Mouse (Mus musculus) kidney, adult 18-20 months (tissue): ENCODE measurements around the gene Sfrp4.
A peak's percentile ranks its signal among the peaks of the same experiment; 100 is the strongest.
"Not testable (repeated sequence)": the region's sequence is repeated elsewhere in the genome, so short reads cannot be mapped to it uniquely, and the experiment has no call there.

Experiments used
- DNase-seq: peaks from one replicate; pipeline ENCODE4 v3.0.0; 2021

The Sfrp4 gene

DNA sequence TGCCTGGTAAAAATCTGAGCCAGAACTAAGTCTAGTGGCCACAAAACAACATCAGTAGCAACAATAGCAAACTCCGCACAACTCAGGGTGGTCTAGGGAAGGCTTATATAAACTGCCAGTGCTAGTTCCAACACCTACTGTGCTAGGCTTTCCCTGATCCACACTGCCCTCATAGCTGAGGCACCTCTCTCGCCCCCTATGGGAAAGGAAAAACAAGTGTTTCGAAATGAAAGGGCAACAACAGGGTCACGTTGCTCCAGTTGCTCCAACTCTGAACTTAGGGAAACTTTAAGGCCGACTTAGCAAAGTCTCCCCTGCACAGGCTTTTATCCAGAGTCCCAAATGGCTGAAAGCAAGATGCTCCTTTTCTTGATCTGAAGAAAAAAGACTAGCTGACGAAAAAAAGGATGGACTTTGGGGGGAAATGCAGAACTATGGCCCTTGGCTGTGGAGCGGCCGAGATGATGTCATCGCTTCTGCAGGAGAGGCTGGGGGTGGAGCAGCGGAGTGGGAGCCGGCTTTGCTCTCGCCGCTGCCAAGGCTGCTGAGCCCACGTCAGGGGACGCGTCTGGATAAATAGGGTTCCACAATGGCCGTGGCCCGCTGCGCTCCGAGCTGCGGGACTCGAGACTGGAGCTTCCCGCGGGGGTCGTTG, at the start of gene Sfrp4:
Gene Sfrp4, plus strand, starts transcription at position 532 of the 655 bp plus-strand sequence.
- DNase-seq: no peak

DNA sequence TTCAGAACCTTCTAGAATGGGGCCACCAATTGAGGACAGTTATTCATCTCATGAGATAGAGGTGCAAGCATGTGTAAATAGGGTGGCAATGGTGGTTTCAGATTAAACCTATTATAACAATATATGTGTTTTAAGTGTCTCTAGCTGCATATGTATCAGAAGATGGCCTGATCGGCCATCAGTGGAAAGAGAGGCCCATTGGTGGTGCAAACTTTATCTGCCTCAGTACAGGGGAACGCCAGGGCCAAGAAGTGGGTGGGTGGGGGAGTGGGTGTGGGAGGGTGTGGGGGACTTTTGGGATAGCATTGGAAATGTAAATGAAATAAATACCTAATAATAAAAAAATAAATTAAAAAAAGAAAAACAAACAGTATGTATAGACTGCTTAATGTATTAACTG, 48.2 kb upstream of the Sfrp4 start:
- not testable (repeated sequence) for DNase-seq

DNA sequence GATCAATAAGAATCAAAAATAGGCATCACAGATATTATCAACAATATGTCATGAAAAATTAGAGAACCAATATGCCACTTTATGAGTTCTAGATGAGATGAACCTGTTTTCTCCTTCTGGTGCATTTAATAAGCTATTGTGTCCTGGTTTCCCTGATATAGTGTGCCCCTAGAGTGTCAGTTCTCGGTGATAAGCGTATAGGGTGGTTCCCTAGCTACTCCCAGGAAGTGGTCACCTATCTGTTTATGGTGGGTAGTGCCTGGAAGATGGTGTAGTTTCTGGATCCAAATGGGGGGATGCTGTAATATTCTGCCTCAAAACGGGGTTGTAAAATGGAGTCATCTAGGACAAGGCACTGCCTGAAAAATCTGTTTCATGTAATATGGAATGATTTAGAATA, 47.0 kb upstream of the Sfrp4 start:
- DNase-seq: no peak

DNA sequence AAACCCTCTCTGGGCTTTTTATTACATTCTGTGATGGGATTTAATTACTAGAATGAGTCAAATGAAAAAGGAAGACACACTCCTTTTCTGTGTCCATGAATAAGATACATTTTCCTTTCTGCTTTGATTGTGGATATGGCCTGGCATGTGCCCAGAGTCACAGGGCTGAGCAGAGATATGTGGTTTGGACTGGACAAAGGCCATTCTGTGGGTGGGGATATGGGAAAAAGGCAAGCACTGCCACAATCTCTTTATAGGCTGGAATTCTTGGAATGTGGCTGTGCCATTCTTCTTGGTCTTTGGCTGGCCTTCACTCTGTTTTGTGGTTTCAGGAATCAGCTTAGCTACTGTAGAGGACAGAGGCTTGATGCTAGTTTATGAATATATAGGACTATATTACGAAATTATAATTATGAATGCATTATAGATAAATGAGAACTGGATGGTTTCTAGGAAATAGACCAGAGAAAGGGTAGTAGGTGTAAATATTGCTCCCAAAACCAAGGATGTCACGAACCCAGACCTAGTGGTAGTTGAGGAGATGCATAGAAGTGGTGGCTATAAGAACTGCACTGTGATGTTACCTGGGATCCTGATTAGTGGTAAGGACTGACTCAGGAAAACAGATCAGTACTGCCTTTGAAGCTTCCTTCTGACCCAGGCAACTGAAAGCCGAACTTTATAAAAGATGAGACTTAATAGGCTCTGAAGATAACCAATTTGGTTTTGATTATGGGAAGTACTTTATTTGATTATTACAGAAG, 31.7 kb upstream of the Sfrp4 start:
- no peak for DNase-seq

DNA sequence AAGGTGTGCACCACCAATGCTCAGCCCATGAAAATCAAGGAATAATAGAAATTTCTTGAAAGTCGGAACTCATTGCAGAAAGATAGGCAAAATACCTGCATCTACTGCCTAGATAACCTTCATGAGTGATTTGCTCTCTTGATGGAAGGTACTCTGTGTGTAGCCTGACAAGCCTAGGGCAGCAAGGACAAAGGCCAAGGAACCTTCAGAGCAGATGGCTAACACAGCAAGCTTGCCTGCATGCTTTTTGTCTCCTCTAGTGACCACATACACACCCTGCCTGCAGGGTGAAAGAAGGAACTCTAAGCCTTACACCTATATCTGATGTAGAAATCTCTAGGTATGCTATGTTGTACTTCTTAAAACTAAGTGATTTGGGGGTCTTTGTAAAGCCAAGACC, 27.8 kb upstream of the Sfrp4 start:
- DNase-seq: no peak

DNA sequence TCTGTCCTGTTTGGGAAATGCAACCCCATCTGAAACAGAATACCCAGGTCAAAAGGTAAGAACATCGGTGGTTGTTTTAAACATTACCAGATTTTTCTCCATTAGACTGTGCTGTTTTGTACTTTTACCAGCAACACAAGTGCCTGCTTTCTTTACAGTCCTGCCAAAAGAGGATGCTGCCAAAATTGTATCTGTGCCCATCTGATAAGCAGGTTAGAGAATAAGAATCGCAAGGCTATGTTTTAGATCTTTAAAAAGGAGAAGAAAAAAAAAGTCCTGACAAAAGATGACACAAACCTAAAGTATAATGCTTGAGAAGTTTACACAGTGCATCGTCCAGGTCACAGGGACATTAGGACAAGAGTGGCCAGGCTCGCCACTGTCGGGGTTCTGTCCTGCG, 23.7 kb upstream of the Sfrp4 start:
- no peak for DNase-seq

DNA sequence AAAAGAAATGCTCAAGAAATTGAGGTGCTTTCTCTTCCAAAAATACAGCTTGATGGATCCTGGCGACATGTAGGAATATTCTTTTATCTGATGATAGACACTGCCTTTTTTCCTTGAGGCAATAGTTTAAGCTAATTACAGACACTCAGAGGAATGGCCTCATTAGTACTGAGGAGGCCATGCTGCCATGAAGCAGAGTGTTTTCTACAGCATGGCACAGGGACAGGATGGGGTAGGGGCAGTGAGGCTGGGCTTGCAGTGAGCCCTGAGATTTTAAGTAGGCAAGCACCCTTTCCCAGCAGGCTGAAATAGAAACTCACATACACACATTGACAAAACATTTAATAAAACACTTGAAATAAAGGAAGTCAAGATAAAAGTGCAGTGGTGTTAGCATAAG, 20.4 kb upstream of the Sfrp4 start:
- no peak for DNase-seq

DNA sequence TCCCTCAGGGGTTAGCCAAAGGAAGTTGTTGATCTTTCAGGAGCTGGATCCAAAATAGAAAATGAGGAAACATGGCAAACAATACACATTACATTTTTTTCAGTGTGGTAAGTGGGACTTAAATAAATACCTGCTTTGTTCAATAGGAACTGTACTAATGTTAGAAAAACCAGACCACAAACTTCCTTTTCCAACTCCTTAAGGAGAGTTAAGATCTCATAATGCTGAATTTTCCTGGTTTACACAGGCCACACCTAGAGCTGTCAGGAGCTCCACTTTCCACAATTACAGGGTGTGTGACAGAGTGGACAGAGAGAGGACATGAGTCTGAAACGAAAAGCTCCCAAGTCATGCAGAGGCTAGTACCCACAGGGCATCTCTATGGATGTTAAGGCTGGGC, 19.2 kb upstream of the Sfrp4 start:
- no peak for DNase-seq

DNA sequence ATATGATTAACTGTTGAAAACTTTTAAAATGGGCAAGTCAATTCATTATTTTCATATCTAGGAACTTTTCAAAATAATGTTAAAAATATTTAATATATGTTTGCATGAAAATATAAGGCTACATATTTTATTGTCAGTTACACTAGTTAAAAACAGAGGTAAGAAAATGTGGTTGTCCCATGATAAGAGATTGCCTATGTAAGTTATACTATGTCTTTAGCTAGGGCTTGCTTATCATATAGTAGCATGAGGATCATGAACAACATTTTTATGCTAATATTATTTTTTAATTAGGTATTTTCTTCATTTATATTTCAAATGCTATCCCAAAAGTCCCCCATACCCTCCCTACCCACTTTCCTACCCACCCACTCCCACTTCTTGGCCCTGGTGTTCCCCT, 18.0 kb upstream of the Sfrp4 start:
- DNase-seq: no peak

DNA sequence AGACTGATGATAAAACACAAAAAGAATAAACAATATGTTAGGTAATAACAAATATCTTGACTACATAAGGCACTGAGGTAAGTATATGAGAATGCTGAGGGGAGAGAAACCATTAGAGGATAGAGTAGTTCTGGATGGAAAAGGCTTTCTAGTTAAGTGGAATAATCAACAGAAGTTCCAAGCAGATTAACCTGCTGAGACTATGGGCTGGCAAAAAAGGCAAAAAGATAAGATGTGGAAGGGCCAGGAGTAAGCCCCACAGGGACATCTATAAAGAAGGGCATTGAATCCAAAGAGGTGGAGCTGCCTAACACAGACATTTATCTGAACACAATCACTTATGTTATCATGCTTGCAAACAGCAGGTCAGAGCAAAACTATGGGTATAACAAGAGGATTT, 14.8 kb upstream of the Sfrp4 start:
- no peak for DNase-seq

DNA sequence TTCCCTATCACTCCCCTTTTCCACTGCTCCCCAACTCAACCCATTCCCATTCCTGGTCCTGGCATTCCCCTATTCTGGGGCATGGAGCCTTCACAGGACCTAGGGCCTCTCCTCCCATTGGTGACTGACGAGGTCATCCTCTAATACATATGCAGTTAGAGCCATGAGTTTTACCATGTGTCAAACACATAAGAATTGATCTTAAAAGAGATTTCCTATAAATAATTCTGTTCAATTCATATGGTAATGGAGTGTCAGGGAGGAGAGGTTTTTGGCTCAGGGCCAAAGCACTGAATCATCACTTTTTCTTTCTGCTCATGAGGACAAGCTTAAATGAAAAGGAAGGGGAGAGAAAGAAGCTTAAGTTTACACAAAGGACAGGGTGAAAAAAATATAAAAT, 10.6 kb upstream of the Sfrp4 start:
- DNase-seq: no peak

DNA sequence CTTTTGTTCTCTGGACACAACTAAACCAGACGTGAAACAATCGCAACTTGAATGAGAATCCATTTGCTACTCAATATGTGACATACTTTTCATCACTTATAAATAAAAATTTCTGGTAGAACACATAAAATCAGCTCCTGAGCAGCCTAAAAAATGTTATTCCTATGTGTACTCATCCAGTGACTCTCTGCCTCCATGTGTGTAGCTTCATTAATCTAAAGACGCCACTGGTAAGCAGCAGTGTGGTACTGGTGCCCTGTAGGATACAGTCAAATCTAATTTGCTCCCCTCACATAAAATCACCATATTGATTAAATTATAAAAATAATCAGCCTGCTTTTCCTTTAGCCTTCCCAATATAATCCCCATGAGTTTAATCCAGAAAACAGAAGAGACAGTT, 9.9 kb upstream of the Sfrp4 start:
- no peak for DNase-seq

DNA sequence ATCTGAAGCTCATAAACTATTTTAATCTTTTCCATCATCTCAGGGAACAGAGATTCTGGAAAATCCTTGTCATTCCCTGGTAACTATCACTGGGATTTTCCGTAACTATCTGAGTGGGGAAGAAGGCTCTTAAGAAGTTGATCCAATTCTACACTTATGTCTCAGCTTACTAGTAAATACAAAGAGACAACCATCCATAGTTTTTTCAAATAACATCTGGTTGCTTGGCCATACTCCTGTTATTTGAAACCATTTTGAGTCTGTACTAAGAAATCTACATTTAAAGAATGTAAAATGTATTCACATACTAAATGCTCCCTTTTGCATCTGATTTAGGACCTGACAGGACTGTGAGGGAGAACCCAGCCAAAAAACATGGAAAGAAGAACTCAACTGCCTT, 9.5 kb upstream of the Sfrp4 start:
- no peak for DNase-seq

DNA sequence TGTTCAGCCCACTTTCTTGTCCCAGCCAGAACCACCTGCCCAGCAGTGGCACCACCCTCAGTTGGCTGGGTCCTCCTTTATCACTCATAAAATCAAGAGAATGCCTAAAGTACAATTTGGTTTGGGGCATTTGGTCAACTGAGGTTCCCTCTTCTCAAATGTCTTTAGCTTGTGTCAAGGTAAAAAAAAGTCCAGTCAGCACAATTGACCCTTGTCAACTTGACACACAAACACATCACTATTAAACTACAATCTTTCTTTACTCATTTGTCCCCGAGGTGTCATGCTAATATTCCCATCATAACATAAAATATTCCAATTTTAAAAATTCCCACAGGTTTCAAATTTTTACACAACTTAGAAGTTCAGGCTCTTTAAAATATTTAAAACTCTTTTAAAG, 8.6 kb upstream of the Sfrp4 start:
- no peak for DNase-seq

DNA sequence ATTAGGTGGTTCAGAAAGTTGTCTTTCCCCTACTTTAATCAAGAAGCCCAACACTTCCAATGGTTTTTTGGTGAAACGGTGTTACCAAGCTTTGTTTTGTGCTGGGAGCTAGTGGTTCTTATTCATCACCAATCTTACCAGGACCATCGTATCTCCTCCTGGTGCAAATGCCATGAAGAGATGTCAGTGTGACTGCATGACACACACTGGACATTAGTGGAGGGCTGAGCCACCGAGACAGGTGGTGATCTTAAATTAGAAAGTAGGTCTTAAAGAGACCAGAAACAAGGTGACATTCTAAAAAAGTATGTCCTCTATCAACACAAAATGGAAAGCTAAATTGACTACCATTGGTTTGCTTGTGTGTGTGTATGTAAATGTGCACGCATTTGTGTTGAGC, 4.8 kb upstream of the Sfrp4 start:
- DNase-seq: no peak

DNA sequence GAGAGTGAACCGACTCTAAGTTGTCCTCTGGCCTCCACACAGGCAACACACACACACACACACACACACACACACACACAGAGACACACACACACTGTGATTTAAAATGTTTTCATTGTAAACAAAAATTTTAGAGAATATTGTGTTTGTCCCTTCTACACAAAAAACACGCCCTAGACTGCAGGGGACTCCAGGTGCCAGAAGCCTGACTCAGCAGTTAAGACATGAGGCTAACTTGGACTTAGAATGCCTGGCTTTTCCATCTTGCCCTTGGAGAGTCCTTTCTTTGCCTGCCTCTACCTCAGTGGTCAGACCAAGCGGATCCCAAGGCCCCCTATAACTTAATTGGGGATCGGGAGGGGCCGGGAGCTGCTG, 4.1 kb upstream of the Sfrp4 start:
- no peak for DNase-seq

DNA sequence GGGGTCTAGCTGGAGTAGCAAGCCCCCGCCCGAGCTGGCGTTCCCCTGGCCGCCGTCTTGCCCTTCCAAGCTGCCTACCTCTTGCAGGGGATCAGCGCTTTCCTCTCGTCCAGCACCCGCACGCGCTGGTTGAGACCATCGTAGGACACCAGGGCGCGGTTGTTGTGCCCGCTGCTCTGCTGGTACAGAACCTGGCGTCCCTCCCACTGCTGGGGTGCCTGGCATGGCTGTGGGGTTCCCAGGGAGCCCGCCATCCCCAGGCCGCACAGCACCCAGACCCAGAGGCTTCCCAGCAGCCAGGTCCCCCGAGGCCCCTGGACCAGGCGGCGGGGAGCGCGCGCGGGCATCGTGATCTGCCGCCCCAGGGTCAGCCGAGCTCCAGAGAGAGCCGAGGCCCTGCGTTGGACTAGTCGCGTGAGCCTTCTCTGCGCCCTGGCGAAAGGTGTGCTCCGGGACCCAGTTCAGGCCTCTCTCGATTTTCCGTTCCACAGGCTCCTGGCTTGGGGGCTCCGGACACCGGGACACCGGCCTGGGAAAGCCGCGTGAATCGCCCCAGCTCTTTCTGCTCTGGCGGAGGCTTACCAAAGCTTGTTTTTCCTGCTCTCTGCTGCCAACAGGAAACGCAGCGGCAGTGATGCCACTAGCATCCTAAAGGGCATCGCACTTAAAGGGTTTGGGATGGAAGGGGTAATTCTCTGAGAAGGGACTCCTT, 3.5 kb upstream of the Sfrp4 start, which contains the start of gene Epdr1:
Gene Epdr1, minus strand, starts transcription at position 712 of the 712 bp plus-strand sequence.
- DNase-seq: peak; percentile 34

DNA sequence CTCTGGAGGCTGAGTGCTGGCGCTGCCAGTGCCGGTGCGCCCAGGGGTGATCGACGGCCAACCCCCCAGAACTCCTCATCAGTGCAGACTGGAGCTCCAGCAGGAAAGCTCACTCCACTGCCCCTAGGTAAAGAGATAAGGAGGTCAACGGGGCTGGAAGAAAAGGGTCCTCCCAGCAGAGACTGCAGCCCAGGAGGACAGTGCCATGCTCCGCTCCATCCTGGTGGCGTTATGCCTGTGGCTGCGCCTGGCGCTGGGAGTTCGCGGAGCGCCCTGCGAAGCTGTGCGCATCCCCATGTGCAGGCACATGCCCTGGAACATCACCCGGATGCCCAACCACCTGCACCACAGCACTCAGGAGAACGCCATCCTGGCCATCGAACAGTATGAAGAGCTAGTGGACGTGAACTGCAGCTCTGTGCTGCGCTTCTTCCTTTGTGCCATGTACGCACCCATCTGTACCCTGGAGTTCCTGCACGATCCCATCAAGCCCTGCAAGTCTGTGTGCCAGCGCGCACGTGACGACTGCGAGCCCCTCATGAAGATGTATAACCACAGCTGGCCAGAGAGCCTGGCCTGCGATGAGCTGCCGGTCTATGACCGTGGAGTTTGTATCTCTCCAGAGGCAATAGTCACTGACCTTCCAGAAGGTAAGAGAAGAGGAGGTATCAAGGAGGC, 463 bp downstream of the Sfrp4 start:
- no peak for DNase-seq

DNA sequence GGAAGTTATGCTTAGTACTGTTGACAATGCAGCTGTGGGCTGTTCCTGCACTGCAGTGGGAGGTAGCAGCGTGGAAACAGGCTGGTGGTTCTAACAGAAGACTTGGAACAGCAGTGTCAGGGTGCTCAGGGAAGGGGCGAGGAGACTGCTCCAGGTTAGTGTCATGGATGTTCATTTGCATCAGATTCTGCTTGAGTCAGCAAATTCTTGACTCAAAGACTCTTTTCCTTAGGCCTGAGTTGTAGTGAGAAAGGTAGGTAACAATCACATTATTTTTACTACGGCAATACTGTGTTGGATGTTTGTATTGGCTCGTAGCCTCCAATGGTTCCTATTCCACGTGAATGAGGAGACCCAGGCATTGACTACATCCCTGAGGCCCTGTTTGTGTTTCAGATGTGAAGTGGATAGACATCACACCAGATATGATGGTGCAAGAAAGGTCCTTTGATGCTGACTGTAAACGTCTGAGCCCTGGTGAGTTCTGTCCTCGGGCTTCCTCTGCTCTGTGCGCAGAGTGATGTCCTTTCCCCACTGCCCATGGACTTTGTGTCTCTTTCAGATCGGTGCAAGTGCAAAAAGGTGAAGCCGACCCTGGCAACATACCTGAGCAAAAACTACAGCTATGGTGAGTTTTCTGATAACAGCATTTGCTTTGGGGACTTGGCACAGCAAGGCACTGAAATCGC, 1.9 kb downstream of the Sfrp4 start:
- DNase-seq: no peak

DNA sequence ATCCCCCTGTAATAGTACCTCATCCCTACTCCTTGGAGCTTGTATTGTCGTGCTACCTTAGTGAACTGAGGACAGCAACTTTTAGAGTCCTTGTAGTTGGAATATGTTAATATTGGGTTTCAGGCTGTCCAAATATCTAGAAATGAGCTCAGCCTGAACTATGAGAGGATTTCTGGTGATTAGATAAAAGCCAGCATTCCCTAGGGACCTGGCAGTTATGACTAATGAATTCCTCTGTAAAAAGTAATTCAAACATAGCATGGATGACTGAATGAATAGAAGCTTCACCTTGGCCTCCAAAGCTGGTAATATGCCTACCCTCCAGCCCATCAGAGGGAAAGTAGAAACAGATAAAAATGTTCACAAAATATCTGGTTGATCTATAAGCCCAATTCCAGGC, 3.6 kb downstream of the Sfrp4 start:
- DNase-seq: no peak

DNA sequence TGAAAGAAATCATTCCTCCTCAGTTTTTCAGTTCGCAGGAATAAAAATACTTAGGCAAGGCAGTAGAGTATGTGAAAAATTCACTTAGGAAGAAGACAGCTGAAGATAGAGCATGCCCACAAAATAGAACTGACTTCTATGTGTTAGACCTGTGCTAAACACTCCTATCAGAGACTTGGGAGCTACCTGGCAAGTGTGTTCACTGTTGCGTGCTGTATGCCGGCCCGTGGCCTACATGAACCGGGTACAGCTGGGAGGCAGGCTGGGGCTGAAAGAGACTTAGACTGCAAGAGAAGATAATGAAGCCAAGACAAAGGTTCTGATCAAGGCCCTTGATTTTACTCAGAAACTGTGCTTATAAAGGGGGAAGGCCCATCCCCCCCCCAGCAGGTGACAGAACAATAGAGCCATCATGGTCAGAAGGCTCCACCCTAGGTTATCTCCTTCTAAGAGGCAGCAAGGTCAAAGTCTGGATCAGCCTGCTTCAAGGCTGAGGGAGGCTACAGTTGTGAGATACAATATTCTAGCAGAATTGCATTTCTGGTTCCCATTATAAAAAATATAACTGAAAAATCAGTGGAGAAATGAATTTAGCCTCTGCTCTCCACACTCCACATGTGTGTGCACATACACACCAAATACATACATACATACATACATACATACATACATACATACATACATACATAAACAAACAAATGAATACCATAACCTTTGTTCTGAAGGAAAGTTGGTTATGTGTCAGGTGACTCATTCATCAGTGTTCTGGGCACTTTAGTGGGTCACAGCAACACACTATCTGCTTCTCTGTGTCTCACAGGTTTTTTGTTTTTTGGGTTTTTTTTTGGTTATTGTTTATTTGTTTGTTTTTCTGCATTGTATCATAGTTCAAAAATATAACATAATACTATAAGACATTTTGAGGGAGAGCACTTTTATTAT, 8.1 kb downstream of the Sfrp4 start:
- no peak for DNase-seq

DNA sequence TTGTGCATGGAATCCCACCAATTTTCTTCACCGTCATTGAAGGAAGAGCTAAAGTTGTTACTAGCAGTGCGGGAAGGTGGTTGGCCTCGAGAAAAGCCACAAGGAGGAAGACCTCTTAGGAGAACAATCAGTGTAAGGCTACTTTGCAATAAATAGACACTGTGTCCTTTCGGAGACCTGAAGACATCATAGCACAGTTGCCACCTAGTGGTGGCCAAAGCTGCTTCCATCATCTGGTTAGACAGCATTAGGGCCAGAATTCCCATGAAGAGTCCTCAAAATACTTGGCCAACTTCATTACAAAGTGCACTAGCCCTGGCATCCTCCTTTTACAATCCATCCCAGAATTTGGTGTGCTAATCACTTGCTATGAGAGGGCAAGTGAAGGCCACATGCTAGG, 13.2 kb downstream of the Sfrp4 start:
- DNase-seq: no peak
